Mouse (Mus musculus): Measurements from ENCODE around the gene Zbtb33. TPM values are rescaled to one million over a fixed set of nuclear protein-coding genes. Genes with fewer than 3 reads are reported as not detected.

Gene Zbtb33
- polyA plus RNA-seq, 1 experiment, result 4.6 TPM

GRCm38 (mm10) chrX:38180656-38181607, 8.7 kb upstream of the Zbtb33 start:
- no peaks in the 10 kb centered on the region for H3K4me1 ChIP-seq (ENCODE audit: control insufficient read depth, insufficient read depth, low read length)
- H3K36me3 ChIP-seq (ENCODE audit: control insufficient read depth, insufficient read depth, low read length), result no peaks in the 10 kb centered on the region
- TF ChIP-seq CTCF (conservative IDR thresholded peaks at IDR 0.05; ENCODE audit: insufficient read depth, insufficient read length, low read depth, low read length) (no peak), POLR2A (IDR thresholded peaks at IDR 0.05; ENCODE audit: low read depth, low read length) (no peak)
- WGBS, result under 1% methylated on average over 34 of the region's 38 CpGs
- H3K27me3 ChIP-seq (replicated peaks; ENCODE audit: control insufficient read depth, insufficient read depth, low read length), result no peaks in the 10 kb centered on the region
- no peak overlapping the region for H3K27ac ChIP-seq (ENCODE audit: insufficient read depth, low read depth, low read length)
- peak; percentile 6 for DNase-seq
- H3K4me3 ChIP-seq (ENCODE audit: insufficient read depth, low read depth, low read length), result peak overlapping the region; percentile 61

DNA sequence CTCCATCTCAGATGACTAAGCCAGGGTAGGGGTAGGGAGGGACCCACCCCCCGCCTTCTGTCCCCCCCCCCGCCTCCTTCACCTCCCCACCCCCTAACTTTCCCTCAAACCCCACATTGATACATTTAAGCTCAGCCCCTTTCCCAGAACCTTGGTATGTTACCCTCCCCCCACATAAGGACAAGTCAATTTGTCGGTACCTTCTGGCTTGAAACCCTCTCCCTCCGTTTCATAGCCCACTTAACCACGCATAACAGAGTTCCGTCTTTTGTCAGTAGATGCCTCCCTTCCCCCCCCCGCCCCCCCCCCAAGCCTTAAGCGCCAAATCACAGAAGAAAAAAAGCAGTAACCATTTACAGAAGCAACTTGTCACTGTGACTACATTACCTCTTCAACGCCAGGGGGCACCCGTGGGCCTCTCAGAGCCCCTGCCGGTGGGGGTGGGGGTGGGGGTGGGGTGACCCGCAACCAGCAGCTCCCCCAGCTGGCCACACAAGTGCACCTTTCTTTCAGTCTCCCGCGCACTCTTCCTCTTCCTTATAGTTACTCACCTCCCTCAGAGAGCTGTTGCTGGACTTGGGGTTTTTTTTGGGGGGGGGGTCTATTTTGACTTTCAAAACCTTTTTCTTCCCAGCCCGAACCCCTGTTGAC, 7.9 kb upstream of the Zbtb33 start:
- peak; percentile 40 for TF ChIP-seq CTCF (conservative IDR thresholded peaks at IDR 0.05; ENCODE audit: insufficient read depth, insufficient read length, low read depth, low read length)
- TF ChIP-seq POLR2A (IDR thresholded peaks at IDR 0.05; ENCODE audit: low read depth, low read length), result no peak
- DNase-seq, result peak; percentile 60
- Histone ChIP-seq H3K4me1 (ENCODE audit: control insufficient read depth, insufficient read depth, low read length) (no peaks in the 10 kb centered on the region), H3K36me3 (ENCODE audit: control insufficient read depth, insufficient read depth, low read length) (no peaks in the 10 kb centered on the region), H3K4me3 (ENCODE audit: insufficient read depth, low read depth, low read length) (no peak overlapping the region), H3K27me3 (replicated peaks; ENCODE audit: control insufficient read depth, insufficient read depth, low read length) (no peaks in the 10 kb centered on the region), H3K27ac (ENCODE audit: insufficient read depth, low read depth, low read length) (no peak overlapping the region)
- WGBS, result under 1% methylated on average over 13 of the region's 15 CpGs

DNA sequence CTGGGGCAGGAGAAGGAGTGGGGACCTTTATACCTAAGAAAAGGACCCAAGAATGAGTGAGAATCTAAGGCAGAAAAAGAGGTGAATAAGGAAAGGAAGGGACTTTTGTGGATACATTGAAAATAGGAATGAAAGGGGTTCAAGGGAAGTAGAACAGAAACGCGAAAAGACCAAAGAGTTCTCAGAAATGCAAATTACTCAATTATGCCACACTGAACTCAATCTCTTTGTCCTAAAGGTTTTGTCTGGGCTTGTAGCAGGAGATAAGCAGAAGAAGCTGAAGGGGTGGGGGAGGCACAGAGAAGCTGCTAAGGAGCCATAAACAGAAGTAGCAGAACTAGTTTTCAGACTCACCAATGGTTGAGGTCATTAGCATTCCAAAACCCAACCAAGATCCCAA, 4.1 kb upstream of the Zbtb33 start:
- WGBS, result 31% methylated on average over 2 of the region's 2 CpGs
- DNase-seq, result no peak
- Histone ChIP-seq H3K27ac (ENCODE audit: insufficient read depth, low read depth, low read length) (no peak overlapping the region), H3K4me1 (ENCODE audit: control insufficient read depth, insufficient read depth, low read length) (no peaks in the 10 kb centered on the region), H3K4me3 (ENCODE audit: insufficient read depth, low read depth, low read length) (no peak overlapping the region), H3K27me3 (replicated peaks; ENCODE audit: control insufficient read depth, insufficient read depth, low read length) (no peaks in the 10 kb centered on the region), H3K36me3 (ENCODE audit: control insufficient read depth, insufficient read depth, low read length) (no peaks in the 10 kb centered on the region)
- TF ChIP-seq CTCF (conservative IDR thresholded peaks at IDR 0.05; ENCODE audit: insufficient read depth, insufficient read length, low read depth, low read length) (no peak), POLR2A (IDR thresholded peaks at IDR 0.05; ENCODE audit: low read depth, low read length) (no peak)

- WGBS, result 0% methylated on average over 3 of the region's 3 CpGs
- H3K27ac ChIP-seq (ENCODE audit: insufficient read depth, low read depth, low read length), result no peak overlapping the region; the same call in 1 of the 2 replicates
- DNase-seq, result no peak
Observed at GRCm38 (mm10) chrX:38190458-38190764, 818 bp downstream of the Zbtb33 start.

DNA sequence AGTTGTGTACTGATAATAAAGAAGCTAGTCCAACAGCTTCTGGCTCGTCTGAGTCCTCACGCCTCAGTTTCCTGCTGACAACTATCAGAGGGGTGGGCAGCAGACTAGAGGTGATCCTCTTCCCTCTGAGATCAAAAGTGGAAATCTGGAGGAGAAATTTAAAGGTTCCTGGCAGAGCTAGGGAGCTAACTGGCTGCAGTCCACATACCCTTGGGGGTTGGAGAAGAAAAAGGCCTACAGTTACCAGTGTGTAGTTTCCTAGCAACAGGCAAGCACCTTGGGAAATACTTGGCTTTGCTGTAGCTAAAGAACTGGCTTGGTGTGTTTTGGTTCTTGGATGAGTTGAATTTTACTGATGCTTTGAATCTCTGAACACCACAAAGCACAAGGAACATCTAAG, 12.2 kb downstream of the Zbtb33 start:
- 53% methylated on average over 2 of the region's 2 CpGs for WGBS
- no peaks in the 10 kb centered on the region for H3K27me3 ChIP-seq (replicated peaks; ENCODE audit: control insufficient read depth, insufficient read depth, low read length)
- no peak for TF ChIP-seq CTCF (conservative IDR thresholded peaks at IDR 0.05; ENCODE audit: insufficient read depth, insufficient read length, low read depth, low read length)
- no peak for TF ChIP-seq POLR2A (IDR thresholded peaks at IDR 0.05; ENCODE audit: low read depth, low read length)
- H3K36me3 ChIP-seq (ENCODE audit: control insufficient read depth, insufficient read depth, low read length), result no peaks in the 10 kb centered on the region
- H3K4me3 ChIP-seq (ENCODE audit: insufficient read depth, low read depth, low read length), result no peak overlapping the region
- no peak overlapping the region for H3K27ac ChIP-seq (ENCODE audit: insufficient read depth, low read depth, low read length)
- no peaks in the 10 kb centered on the region; the same call in 1 of the 2 replicates for H3K4me1 ChIP-seq (ENCODE audit: control insufficient read depth, insufficient read depth, low read length)
- peak; percentile 15 for DNase-seq

More at GRCm38 (mm10) chrX:38190458-38190764, 818 bp downstream of the Zbtb33 start:
- Histone ChIP-seq H3K36me3 (ENCODE audit: control insufficient read depth, insufficient read depth, low read length) (no peaks in the 10 kb centered on the region; the same call in 1 of the 2 replicates), H3K27me3 (replicated peaks; ENCODE audit: control insufficient read depth, insufficient read depth, low read length) (no peaks in the 10 kb centered on the region), H3K4me1 (ENCODE audit: control insufficient read depth, insufficient read depth, low read length) (no peaks in the 10 kb centered on the region), H3K4me3 (ENCODE audit: insufficient read depth, low read depth, low read length) (peak overlapping the region; percentile 91)
- no peak for TF ChIP-seq POLR2A (IDR thresholded peaks at IDR 0.05; ENCODE audit: low read depth, low read length)
- no peak for TF ChIP-seq CTCF (conservative IDR thresholded peaks at IDR 0.05; ENCODE audit: insufficient read depth, insufficient read length, low read depth, low read length)

- DNase-seq, result no peak
- Histone ChIP-seq H3K4me3 (ENCODE audit: insufficient read depth, low read depth, low read length) (no peak overlapping the region), H3K27me3 (replicated peaks; ENCODE audit: control insufficient read depth, insufficient read depth, low read length) (no peaks in the 10 kb centered on the region), H3K27ac (ENCODE audit: insufficient read depth, low read depth, low read length) (no peak overlapping the region), H3K36me3 (ENCODE audit: control insufficient read depth, insufficient read depth, low read length) (no peaks in the 10 kb centered on the region), H3K4me1 (ENCODE audit: control insufficient read depth, insufficient read depth, low read length) (no peaks in the 10 kb centered on the region)
- WGBS, result 79% methylated on average over 1 of the region's 1 CpGs
- no peak for TF ChIP-seq CTCF (conservative IDR thresholded peaks at IDR 0.05; ENCODE audit: insufficient read depth, insufficient read length, low read depth, low read length)
- no peak for TF ChIP-seq POLR2A (IDR thresholded peaks at IDR 0.05; ENCODE audit: low read depth, low read length)
Observed at GRCm38 (mm10) chrX:38207392-38207791, 17.8 kb downstream of the Zbtb33 start.

Measured in kidney, adult 2 months (tissue).